Mouse (Mus musculus) megakaryocyte, adult 5-6 weeks (primary cell): Measurements from ENCODE around the gene Rplp1. TPM values are rescaled to one million over a fixed set of nuclear protein-coding genes. Genes with fewer than 3 reads are reported as not detected.

Experiments used
- ATAC-seq: 2 replicates; pipeline ENCODE4 v1.8.0; 2016; ENCODE audit warnings: mild to moderate bottlenecking, inconsistent platforms; ENCODE audit not compliant: poor library complexity, severe bottlenecking
- total RNA-seq, 2 experiments: library from RNA; stranded (forward) in 1 of 2; stranded (reverse) in 1 of 2; fragments of 153-499, 151-499 nt in 1 of 2; fragments of 221-1000, 200-1000 nt in 1 of 2; gene quantifications; 2 replicates each; pipeline versions ENCODE4 v1.2.3 to v1.2.4; 2015 to 2017

Rplp1 gene
- total RNA-seq (2015) (1,617 and 1,884 TPM in 2 replicates), total RNA-seq (2017) (3,108 and 3,204 TPM in 2 replicates)

DNA sequence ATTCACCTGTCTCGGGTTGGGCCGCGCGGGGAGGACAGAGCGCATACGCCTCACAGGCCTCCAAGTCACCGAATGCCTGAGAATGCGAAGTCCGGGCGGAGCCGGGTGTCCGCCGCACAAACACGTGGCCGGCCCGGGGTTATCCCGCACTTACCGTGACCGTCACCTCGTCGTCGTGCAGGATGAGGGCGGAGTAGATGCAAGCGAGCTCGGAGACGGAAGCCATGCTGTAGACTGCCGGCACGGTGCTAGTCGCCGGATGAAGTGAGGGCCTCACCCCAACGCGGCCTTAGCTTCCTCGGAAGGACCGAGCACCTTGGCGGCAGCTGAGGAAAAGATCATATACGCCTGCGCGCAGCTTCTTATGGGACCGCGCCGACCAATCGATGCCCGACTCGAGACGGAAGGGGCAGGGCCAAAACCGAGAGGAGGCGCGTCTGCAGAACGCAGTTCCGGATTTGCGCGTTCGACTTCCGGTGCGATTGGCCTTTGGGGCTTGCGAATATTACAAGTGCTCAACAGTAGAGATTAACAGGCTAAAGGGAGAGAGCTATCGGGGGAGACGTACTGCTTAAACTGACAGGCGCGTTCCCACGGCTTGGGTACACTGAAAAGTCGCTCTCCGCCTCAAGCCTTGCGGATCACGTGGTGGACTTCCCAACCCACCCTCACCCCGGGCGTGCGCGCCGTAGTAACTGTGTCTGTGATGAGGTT, at the start of gene Rplp1:
Gene Rplp1, minus strand, starts transcription at position 340 of the 714 bp plus-strand sequence.
- peak; percentile 96 for ATAC-seq

DNA sequence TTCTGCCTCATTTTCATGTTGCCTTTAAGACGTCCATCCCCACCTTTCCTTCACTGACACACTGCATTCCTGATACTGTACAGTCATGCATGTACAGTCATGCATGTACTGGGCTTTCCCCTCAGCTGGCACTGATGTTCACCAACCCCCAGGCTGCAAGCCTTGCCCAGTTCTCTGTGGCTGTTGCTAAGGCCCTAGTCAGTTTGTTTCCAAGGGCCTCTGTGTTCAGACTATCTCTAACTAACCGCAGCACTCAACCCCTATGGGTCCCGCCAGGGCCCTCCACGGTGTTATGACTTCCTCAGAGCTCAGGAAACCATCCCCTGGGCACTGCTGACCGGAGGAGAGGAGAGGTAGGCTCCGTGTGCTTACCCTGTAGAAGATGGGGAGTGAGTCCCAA, 49.0 kb upstream of the Rplp1 start:
- no peak for ATAC-seq

- ATAC-seq, result no peak
Observed at GRCm38 (mm10) chr9:61961181-61961580, 46.8 kb upstream of the Rplp1 start.

DNA sequence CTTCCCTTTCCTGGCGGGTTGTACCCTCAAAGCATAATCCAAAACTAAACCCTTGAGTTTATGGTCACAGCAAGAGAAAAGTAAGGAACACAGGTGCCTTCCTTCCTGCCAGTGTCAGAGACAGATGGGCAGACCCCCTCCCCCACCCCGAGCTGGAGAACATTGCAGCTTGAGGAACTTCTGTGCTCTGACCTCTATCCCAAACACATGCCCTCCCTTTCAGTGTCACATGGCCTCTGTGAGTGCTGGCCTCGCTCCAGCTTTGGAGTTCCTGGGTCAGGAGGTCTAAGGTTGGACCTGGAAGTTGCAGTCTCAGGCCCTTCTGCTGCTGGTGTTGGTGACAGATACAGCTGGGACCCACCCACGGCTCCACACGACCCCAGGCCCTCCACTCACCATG, 46.4 kb upstream of the Rplp1 start:
- peak; percentile 19; the same call in 1 of the 2 replicates for ATAC-seq

GRCm38 (mm10) chr9:61959921-61960569, 45.7 kb upstream of the Rplp1 start:
- no peak for ATAC-seq

GRCm38 (mm10) chr9:61954707-61955106, 40.4 kb upstream of the Rplp1 start:
- peak; percentile 96 for ATAC-seq

DNA sequence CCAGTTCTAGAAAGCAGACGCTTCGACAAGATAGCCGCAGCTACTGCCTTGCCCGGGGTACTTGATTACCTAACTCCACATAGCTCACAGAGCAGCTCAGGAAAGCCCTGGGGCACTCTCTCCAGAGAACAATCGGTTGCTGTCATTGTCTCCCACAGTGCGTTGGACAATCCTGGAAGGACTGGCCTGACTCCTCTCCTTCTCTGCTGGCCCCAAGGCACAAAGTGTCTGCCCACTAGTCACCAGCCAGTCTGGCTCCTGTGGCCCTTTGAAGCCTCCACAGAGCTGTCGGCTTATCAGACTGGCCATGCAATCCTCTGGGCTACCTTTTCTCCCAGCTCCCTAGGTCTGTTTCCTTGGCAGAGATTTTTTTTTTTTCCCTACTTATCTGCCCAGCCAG, 37.9 kb upstream of the Rplp1 start:
- no peak for ATAC-seq

DNA sequence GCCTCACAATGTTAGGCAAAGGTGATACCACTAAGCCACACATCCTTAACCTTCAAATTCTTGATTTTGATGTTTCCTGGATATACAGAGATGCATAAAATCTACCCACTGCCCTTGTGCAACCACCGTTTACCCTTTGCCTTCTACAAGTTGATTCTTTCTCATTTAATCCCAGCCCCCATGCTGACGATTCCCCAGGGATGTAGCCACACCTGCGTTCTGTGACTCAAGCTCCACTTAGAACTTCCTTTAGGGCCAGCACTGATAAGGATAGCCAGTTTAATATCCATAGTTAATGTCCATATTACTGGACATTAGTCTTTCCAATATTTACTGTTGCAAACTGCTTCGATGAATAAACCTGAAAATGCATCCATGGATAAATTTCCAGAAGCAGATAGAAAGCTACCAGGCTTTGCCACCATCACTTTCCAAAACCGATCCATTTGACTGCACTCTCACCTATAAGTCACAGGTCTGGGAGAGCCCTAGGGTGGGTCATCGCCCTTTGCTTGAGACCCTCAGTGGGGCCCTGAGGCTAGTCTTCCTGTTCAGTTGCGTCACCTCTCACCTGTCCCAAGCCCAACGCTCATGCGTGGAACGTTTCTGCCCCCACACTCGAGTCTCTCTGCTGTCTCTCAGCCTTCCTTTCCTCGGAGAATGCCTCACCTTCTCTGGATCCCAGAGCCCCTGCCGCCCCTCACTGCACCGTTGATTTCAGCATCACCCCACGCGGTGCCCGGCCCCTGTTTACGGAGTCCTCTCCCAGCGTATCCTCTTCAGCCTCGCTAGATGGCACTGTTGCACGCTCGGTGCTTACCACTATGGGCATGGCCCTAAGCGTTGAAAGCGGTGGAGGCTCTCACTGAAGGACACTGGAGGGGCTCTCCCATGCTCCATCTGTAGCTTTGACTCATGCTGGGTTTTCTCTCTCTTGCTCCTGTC, 33.3 kb upstream of the Rplp1 start:
- ATAC-seq, result peak; percentile 86

DNA sequence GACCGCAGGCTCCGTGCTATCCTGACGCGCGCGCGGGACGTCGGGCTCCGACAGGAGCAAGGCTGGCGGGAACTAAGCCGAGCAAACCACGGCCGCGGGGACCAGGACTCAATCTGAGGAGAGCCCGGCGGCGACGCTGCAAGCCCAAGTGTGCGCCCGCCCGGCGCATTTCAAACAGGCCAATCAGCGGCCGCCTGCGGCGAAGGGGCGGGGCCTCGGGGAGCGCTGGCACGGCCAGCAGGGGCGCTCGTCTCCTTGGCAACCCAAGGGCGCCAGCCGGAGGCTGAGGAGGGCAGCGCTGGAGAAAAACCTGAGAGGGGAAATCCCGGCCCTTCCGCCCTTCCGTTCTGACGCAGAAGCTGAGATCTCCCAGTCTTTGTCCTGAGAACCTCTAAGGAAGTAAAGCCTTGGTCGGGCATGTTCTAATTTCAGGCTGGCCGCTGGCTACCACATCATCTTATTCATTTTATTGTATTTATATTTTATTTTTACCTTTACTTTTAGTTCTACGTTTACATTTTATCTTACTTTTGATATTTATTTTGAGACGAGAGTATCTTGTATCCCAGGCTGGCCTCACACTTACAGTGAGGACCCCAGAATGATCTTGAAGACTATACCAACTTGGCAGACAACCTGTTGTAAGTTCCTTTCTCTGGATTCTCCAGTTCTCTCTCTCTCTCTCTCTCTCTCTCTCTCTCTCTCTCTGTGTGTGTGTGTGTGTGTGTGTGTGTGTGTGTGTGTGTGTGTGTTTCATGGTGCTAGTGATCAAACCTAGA, 32.5 kb upstream of the Rplp1 start, which contains the start of gene Kif23:
Gene Kif23, minus strand, starts transcription at position 152 of the 779 bp plus-strand sequence.
- peak; percentile 93 for ATAC-seq

DNA sequence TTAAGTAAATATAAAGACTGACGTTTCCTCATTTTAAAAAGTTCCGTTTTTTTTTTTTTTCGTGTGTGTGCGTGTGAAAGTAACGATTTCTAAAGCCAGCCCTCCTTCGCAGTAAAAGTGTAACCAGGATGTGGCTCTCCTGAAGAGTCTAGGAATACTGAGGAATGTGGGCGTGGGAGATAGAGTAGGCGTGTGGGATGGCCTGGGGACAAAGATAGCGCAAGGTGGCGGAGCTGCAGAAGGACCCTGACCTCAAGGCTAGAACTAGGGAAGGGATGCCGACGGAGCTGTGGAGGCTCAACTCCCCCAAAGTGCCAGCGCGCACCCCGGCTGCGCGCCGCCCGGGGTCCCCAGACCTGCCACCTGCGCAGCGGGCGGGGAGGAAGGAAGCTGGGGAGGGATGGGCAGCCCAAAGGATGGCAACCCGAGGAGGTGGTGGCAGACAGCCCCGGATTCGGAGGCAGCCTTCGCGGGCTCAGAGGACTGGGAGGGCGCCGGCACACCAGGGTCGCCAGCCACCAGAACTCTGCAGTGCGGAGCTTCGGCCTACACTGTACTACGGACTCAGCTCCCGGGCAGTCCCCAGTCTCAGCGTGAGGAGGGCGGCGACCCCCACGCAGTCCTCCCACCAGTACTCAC, 31.8 kb upstream of the Rplp1 start:
- ATAC-seq, result peak; percentile 14

DNA sequence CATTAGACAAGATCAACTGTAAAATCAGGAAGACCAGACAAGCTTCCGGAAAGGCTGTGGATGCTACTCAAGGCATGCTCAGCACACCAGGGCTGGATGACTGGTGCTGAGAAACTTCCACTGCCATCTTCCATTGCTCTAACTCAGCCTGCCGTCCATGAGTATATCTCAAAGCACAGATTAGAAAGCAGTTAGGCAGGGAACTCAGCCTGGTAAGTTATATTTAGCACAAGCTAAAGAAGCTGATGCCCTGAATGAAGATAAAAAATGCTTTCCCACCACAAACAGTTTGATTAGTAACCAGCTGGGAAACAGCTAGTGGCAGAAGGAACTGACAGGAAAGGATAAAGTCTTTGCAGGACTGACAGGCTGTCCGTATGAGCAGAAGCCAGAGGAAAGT, 26.7 kb upstream of the Rplp1 start:
- ATAC-seq, result no peak

DNA sequence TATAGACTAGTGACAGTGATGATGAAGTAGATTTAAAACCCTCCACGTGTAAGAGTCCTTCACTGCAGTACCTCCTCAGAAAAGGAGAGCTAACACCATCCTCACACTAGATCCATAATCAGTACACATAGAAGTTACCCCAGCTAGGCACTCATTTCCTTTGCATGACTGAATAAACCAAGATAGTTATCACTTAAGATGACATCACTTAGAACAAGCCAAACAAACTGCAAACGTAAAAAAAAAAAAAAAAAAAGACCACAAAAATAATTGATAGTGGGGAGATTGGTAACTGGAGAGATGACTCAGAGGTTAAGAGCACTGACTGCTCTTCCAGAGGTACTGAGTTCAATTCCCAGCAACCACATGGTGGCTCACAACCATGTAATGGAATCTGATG, 19.0 kb upstream of the Rplp1 start:
- ATAC-seq, result no peak

- no peak for ATAC-seq
Observed at GRCm38 (mm10) chr9:61932009-61932408, 17.7 kb upstream of the Rplp1 start.

DNA sequence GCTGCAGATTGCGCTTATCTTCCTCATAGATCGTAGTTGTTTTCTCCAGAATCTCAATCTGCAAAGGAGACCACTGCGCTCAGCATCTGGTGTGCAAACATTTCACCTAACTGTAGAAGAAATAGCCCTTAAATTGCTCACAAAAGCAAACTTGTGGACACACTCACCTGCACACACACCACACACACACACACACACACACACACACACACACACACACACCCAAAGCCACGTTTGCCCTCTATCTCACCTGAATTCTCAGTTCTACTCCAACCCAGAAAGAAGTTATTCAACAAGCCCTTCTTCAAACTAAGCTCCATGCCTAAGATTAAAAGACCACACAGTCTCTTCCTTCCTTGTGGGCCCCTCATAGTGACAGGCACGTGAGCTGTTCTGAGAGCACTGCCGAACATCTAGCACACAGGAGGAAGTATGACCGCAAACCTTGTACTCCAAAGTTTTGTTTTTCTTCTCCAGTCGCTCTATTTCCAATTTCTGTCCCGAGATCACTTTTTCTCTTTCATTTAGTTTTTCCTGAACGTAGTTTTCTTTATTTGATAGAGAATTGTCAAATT, 10.8 kb upstream of the Rplp1 start:
- ATAC-seq, result no peak

DNA sequence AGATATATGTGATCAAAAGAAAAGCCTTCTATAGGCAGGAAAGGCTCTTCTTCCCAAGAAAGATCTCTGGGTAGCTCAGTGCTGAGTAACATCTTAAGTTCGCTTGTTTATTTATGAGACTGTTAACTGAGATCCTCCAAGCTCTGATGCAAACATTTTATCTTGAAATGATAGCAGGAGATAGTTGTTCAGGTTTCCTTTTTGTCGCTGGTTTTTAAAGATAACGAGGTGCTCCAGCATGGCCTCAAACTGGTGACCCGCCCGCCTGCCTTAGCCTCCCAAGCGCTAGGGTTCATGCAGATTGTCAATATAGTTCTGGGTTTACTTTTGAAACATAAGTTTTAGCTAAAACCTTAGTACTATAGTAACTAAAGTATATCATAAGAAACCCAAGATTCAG, 6.0 kb upstream of the Rplp1 start:
- no peak for ATAC-seq

GRCm38 (mm10) chr9:61919464-61919863, 5.1 kb upstream of the Rplp1 start:
- ATAC-seq, result no peak

- no peak for ATAC-seq
Observed at GRCm38 (mm10) chr9:61917436-61917835, 3.1 kb upstream of the Rplp1 start.

GRCm38 (mm10) chr9:61916986-61917385, 2.6 kb upstream of the Rplp1 start:
- no peak for ATAC-seq

GRCm38 (mm10) chr9:61915393-61916005, 1.2 kb upstream of the Rplp1 start:
- no peak for ATAC-seq
